Mouse (Mus musculus) thymus, postnatal 14 days (tissue): ENCODE data around the gene Olfr1230.

Experiments
- DNase-seq: peaks from one replicate; pipeline ENCODE4 v3.0.0; 2021

Olfr1230 gene

GRCm38 (mm10) chr2:89297168-89297567 lies at the start of gene Olfr1230:
TSS of gene Olfr1230 (minus strand) at chr2:89297268.
- DNase-seq, result no peak

GRCm38 (mm10) chr2:89342298-89342697 lies 45.2 kb upstream of the Olfr1230 start, which contains the start of gene Olfr1233:
TSS of gene Olfr1233 (minus strand) at chr2:89342398.
- DNase-seq, result no peak

- DNase-seq, result no peak
Observed at GRCm38 (mm10) chr2:89329575-89329974, 32.5 kb upstream of the Olfr1230 start, which contains the start of gene Olfr1232. TSS of gene Olfr1232 (minus strand) at chr2:89329675.

- no peak for DNase-seq
Observed at GRCm38 (mm10) chr2:89306974-89307373, 9.9 kb upstream of the Olfr1230 start, which contains the start of gene Olfr1231. TSS of gene Olfr1231 (minus strand) at chr2:89307074.

- no peak for DNase-seq
Observed at GRCm38 (mm10) chr2:89287914-89288313, 9.2 kb downstream of the Olfr1230 start, which contains the start of gene Olfr1229. TSS of gene Olfr1229 (minus strand) at chr2:89288014.

- DNase-seq, result no peak
Observed at GRCm38 (mm10) chr2:89253962-89254361, 43.1 kb downstream of the Olfr1230 start, which contains the start of gene Olfr1228. TSS of gene Olfr1228 (minus strand) at chr2:89254062.
